Mouse (Mus musculus) natural killer cell, adult 2 months (primary cell): Measurements from ENCODE around the gene Bag2.
"Not testable (repeated sequence)": the region's sequence is repeated elsewhere in the genome, so short reads cannot be mapped to it uniquely, and the experiment has no call there.

ENCODE experiments used
- DNase-seq, 2 experiments: peaks; one replicate each; pipeline ENCODE4 v3.0.0; 2022; ENCODE audit warnings: low spot score in 2 of 2

Gene Bag2

DNA sequence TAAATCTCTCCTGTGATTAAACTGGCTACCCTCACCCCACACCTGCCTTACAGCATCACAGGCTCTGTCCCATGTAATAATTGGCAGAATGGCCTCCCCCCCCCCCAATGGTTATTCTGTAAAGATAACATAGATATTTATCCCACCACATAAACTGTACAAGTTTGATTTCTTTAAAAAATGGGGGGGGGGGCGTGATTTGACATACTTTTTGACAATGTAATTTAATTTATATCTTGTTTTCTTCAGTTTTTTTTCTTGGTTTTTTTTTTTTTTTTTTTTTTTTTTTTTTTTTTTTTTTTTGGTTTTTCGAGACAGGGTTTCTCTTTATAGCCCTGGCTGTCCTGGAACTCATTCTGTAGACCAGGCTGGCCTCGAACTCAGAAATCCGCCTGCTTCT is 7.9 kb downstream of the Bag2 start:
- not testable (repeated sequence) for DNase-seq

GRCm38 (mm10) chr1:33749109-33749508 is 8.5 kb downstream of the Bag2 start:
- DNase-seq = no peak

GRCm38 (mm10) chr1:33745901-33746300 is 11.7 kb downstream of the Bag2 start:
- DNase-seq = no peak

GRCm38 (mm10) chr1:33744815-33745214 is 12.8 kb downstream of the Bag2 start:
- not testable (repeated sequence) for DNase-seq

DNA sequence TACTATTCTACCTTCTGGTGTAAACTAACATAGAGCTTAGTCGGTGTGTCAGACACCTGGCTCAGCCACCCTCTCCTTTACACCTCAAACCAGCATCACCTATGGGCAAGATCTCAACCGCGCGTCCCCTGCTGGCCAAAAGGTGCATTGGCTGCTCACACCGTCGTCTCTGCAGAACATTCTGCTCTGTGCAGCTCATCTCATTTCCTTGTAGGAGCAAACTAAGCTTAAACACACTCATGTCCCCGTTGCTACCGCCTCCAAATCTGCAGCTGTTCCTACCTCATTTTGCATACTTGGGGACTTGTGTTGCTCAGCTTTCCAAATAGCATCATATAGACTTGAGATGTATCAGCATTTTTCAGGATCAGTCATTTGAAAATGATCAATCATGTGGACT is 14.7 kb downstream of the Bag2 start:
- peak in 1 of 2 experiments; percentile 15 for DNase-seq

DNA sequence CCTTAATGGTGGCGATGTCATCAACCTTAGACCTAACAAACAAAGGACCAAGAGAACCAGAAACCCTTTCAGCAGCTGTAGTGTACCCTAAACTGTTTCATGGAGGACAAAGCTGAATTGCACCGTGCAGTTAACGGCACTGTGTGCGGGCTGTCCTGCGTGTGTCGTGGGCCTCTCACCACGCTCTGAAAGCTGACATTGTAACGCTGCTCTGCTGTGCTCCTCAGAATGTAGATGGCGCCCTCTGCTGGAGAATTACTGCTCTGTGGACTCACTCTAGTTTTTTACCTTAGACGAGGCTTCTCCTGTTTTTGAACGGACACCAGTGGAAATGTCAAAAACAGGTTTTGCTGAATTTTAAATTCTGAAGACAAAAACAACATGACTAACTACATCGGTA is 18.3 kb downstream of the Bag2 start:
- DNase-seq = peak; percentile 50 to 74

DNA sequence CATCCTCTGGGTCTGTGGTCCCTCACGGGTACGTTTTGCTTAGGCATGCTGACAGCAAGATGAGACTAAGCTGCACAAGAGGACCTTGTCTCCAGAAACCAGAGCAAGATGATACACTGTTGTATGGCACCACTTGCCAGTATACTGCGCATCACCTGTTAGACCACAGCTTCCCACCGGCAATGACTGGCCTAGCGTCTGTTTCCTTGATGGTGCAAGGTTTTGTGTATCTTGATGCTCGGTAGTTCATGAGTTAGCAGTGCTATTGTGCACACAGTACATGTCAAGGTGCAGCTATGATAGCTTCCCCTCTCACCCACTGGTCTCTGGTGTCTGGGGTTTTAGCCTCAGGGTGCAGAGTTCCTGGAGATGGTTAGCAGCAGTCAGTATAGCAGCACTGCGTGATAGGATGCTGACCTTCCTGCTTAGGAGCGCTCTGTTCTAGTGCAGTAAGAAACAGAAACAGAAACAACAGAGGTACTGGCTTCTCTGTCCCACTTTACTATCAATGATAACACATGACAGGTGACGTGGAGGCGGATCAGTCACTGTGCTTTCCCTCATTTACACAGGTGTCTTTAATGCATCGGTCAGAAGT is 18.8 kb downstream of the Bag2 start:
- no peak for DNase-seq

- DNase-seq = no peak
These were observed 19.3 kb downstream of the Bag2 start for GRCm38 (mm10) chr1:33738281-33738680.

DNA sequence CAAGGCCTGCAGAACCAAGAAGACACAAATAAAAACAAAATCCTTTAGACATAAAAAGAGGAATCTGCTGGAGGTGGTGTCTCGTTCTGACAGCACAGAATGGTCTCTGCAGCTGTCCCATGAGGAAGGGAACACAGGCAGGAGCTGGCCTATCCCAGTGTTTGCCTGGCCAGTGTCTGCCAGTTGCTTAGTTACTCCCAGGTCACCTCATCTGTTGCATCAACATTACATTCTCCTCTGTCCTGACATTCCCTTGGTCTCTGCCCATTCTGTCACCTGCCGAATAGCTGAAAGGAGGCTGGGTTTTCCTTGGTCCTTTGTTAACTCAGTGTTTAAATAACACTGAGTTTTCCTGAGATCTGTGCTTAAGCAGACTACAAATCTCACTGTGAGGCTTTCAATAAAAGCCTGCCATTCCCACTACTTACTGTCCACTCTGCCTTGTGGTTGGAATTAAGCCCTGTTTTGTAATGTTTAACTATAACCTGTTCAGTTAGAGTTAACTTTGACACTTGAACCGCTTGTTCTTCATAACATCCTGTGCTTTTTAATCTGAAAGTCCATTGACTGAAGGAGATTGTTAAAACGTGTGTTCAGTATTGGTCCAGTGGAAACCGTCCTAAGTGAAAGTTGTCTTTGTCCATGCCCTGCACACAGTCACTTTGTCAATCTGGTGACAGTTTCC is 23.5 kb downstream of the Bag2 start:
- DNase-seq = no peak

- no peak for DNase-seq
These were observed 24.6 kb downstream of the Bag2 start for GRCm38 (mm10) chr1:33733044-33733443.

DNA sequence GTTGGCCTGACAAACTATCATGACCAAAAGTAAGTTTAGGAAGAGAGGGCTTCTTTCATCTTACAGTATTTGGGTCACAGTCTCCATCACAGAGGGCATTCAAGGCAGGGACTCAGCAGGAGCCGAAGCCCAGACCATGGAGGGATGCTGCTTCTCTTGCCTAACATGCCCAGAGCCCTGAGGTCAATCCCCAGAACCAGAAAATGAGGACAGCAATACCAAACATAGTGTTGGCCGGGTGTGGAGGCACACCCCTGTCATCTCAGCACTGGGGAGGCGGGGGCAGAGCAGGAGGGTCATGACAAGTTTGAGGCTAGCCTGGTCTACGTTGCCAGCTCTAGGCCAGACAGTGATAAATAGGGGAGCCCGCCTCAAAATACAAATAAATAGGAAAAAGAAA is 32.5 kb downstream of the Bag2 start:
- DNase-seq = no peak

- no peak for DNase-seq
These were observed 33.1 kb downstream of the Bag2 start for GRCm38 (mm10) chr1:33724516-33724915.

- no peak for DNase-seq
These were observed 36.6 kb downstream of the Bag2 start for GRCm38 (mm10) chr1:33721020-33721419.

GRCm38 (mm10) chr1:33720231-33720630 is 37.4 kb downstream of the Bag2 start:
- no peak for DNase-seq

DNA sequence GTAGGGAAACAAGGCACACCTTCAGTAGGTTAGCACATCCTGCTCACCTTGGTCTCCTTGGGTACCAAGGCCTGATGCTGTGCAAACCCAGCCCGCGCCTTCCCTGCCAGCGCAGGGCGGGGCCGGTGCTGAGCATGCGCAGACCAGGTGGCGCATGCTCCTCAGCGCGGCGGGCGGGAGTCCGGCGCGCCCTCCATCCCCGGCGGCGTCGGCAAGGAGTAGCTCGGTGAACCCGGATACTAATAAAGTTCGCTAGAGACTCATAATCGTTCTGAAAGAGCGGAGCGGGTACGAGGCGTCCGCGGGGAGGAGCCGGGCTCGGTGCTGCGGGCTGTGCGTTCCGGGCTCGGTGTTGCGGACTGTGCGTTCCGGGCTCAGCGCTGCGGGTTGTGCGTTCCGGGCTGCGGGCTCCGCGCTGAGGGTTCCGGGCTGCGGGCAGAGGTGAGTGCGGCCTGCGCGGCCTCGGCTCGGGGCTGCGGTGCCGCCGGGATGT is 37.8 kb downstream of the Bag2 start, which contains the start of gene Rab23:
Gene Rab23, plus strand, starts transcription at position 155 of the 493 bp plus-strand sequence.
- DNase-seq = peak; percentile 41 to 62

- DNase-seq = no peak
These were observed 40.0 kb downstream of the Bag2 start for GRCm38 (mm10) chr1:33717636-33718035.

DNA sequence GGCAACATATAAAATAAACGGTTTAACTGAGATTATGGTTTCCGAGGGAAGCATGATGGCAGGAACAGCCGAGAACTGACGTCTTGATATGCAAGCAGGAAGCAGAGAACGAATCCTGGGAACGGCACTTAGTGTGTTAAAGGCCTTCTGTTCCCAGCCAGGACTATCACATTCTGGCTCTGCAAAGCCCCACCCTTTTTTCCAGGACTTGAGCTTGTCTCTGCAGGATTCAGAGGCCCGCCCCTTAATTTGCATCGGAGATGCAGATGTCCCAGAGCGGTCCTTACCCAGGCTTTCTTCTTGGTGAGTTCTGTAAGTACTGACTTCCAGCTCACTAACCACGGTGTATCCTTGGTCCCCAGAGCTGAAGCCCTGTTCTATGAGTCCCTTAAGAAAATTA is 42.8 kb downstream of the Bag2 start:
- no peak for DNase-seq

DNA sequence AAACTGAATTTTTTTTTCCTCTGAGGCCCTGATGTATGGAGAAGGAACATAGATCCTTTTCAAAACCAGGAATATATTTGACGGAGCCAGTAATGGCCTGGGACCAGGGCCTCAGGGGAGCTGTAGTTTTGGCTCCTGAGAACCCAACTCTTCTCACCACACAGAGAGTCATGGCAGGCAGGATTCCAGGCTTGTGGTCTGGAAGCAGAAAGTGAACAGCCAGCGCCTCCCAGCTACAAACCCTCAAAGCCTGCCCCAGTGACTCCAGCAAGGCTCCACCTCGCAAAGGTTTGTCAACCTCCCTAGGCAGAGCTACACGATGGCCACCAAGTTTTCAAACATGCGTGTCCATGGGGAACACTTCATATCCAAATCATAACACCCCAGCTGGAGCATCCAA is 45.6 kb downstream of the Bag2 start:
- DNase-seq = no peak

- DNase-seq = no peak
These were observed 48.0 kb downstream of the Bag2 start for GRCm38 (mm10) chr1:33709615-33710014.

- no peak for DNase-seq
These were observed 56.4 kb downstream of the Bag2 start for GRCm38 (mm10) chr1:33701244-33701643.

DNA sequence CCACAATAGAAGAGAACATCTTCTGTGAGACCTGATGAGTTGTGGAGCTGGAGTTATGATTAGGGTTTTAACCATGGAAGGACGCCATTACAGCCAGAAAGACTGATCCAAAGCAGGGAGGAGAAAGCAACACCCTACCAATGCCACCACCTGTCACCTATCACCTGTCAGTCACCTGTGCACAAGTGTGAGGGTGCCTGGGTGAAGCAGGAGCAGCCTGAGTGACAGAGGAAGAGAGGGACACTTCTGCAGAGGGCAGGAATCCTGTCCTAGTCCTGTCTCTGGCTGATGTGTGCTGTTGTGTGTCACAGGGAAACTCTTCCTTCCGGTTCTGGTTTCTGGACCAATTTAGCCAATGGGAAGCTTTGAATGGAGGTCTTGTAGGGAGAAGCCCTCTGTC is 61.6 kb downstream of the Bag2 start:
- no peak for DNase-seq
